Mouse (Mus musculus) cerebellum, adult 9-10 months (tissue): ENCODE results near the gene Rlbp1.

Source experiments
- DNase-seq: peaks from one replicate; pipeline ENCODE4 v3.0.0; 2022

Gene Rlbp1

DNA sequence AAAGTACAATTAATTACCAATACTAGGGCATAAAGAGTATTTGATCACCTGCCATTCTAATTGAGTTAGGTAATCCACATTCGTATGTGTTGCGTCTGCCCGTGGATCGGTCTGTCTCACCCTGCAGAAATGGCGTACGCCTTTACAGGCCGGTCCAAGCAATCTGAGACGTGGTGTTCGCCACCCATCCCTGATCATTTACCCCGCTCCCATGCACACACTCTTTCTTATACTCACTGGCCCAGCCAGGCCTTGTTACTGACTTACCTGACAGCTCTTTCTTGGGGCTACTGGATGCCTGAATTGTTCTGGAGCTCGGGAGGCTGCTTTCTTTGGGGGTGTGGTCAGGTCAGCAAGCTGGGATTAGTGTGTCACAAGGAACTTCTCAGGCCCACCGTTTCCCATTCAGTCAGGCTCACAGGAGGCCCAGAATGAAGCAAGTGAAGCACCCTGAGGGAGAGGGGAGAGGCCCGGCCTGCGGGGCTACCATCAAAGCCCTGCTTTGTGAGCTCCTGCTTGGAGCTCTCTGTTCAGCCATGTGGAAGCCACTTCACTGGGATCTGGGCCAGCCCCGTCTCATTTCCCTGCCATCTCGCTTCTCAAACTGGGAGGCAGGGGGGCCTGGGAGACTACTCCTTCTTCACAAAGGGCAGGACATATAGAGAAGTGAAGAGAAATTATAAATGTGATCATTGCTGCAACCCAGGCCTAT, at the start of gene Rlbp1:
Gene Rlbp1 (minus strand): TSS at position 627 of the 712 bp plus-strand sequence.
- no peak for DNase-seq

GRCm38 (mm10) chr7:79428243-79428642, 41.4 kb upstream of the Rlbp1 start:
- no peak for DNase-seq

DNA sequence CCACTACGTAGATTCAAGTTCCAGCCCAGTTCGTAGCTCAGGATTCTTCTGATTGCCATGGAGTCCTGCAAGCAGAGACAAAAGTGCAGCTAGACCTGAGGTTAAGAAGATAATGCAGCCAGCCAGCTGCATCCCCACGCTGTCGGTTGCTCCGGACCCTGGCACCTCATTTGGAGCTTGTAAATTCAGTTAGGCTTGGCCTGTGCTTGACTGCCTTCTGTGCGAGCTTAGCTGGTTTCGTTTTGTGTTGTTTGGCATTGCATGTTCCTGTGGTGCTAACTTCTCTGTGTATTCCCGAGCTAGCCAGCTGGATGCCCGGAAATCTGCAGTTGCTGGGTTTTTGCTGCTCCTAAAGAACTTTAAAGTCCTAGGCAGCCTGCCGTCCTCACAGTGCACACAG, 39.0 kb upstream of the Rlbp1 start:
- no peak for DNase-seq

DNA sequence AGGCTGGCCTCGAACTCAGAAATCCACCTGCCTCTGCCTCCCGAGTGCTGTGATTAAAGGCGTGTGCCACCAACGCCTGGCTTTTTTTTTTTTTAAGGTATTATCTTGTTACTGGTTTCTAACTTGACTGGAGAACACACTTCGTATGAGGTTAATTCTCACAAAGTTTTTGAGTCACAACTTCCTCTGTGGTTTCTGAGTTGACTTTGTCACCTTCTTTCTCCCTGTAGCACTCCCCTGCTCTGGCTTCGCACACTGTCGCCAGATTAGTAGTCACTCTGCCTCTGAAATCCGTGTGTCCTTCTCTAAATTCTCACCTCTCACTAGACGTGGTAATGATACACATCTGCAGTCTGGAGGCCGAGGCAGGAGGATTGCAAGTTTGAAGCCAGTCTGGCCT, 36.0 kb upstream of the Rlbp1 start:
- DNase-seq = no peak

DNA sequence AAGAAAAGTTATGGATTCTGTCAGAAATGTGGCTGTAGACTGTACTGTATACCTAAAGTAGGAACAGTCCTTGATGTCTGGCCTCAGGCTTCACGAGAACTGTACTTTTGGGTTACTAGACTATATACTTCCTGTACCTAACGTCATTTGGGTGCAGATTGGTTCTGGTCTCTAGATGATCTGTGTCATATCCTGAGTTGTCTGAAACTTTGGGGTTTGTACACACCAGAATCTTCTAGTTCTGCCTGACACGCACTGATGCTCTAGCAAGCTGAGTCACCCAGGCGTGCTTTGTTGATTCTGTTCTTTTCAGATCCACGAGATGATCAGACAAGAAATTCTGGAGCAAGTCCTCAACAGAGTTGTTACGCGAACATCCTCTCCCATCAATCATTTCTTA, 33.1 kb upstream of the Rlbp1 start:
- DNase-seq = no peak

GRCm38 (mm10) chr7:79414449-79415375, 27.9 kb upstream of the Rlbp1 start:
- DNase-seq = no peak

GRCm38 (mm10) chr7:79400296-79400695, 13.4 kb upstream of the Rlbp1 start:
- DNase-seq = no peak

- no peak for DNase-seq
Measured at GRCm38 (mm10) chr7:79398971-79399370, 12.1 kb upstream of the Rlbp1 start.

GRCm38 (mm10) chr7:79398426-79398825, 11.6 kb upstream of the Rlbp1 start:
- DNase-seq = no peak

DNA sequence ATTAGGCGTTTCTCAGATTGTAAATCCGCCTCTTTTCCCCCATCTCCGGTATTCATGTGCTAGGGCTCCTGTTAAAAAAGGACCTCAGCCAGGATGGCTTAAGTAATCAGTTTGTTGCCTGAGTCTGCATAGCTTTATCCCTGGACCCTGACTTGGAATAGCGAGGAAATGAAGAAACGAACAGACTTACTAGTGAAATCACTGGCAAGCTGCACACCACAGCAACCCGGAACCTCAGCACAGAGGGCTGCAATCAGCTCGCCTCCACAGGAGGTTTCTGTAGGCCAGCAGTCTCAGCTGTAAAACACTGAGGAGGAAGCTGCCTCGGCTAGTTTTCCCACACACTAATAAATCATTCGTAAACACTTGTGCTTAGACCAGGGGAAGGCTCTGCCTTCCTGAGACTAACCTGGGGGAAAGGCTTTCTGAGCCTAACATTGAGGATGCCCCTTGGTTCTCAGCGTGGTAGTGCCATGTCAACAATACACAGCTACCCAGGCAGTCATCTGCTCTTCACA, 10.7 kb upstream of the Rlbp1 start:
- DNase-seq = no peak

GRCm38 (mm10) chr7:79395186-79395585, 8.3 kb upstream of the Rlbp1 start:
- DNase-seq = no peak

GRCm38 (mm10) chr7:79394666-79395065, 7.8 kb upstream of the Rlbp1 start:
- no peak for DNase-seq

- no peak for DNase-seq
Measured at GRCm38 (mm10) chr7:79393924-79394323, 7.1 kb upstream of the Rlbp1 start.

GRCm38 (mm10) chr7:79392860-79393513, 6.1 kb upstream of the Rlbp1 start:
- DNase-seq = no peak

DNA sequence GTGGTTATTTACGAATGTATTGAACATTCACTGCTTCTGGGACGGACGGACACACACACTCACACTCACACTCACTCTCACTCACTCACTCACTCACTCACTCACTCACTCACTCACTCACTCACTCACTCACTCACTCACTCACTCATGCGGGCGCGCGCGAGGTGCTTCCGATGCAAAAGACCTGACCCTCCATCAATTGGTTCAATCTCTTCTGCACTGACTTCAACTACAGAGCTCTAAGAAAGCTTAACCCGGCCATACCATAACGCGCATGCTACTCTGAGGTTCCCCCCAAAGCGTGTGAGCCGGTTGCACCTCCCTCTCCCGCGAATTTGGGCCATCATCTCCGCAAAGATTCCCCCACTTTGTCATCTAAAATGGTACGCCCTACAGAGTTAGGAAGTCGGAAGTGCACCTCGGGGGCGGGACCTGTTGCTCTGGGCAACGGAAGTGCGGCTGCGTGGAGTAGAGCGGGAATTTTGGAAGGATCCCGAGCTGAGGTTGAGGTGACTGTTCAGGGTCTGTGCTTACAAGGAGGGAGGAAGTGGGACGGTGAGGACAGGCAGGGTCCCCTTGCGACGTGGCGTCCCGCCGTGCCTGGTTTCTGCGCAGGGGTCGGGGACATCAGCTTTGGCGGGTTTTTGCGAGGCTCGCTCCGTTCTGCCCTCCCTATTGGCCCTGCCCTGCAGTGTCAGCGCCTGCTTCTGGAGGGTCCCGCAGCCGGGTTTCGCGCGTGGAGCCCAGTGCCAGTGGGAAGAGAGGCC, 5.2 kb upstream of the Rlbp1 start, which contains the start of gene Fanci:
Gene Fanci (plus strand): TSS at position 47 of the 767 bp plus-strand sequence.
- peak; percentile 93 for DNase-seq

DNA sequence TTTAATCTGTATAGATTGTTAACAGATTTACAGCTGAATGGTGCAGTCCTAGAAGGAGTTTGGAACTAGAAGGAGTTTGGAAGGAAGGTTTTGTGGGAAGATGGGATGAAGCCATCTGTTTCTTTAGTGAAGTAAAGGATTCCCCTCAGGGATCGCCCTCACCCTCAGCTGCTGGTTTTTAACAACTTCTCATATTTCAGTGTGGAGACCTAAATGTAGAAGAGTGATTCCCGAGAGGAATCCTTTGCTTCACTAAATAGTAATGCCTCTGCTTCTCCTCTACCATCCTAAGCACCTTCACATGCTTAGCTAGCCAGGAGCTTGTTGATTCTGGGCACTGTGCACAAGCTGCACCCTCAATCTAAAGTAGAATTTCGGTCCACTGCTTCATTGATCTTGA, 4.6 kb upstream of the Rlbp1 start:
- DNase-seq = no peak

DNA sequence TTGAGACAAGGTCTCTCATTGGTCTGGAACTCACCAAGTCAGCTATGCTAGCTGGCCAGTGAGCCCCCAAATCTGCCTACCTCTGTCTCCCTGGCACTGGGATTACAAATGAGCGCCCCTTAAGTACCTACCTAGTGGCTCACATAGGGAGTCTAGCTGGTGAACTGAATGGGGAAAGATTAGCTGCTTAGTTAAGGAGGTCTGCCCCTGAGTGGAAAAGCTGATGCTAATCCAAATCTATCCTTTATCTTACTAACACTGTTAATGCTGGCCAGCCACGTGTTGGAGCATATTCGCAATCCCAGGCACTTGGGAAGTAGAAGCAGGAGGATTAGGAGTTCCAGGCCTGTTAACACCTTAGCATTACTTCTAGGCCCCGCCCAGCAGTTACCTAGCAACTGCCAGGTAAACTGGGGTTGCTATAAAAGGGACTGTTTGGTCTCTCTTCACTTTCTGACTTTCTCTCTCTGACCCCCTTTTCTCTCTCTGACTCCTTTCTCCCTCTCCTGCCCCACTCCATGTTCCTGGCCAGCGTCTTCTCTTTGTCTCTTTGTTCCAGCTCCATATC, 3.4 kb upstream of the Rlbp1 start:
- no peak for DNase-seq

DNA sequence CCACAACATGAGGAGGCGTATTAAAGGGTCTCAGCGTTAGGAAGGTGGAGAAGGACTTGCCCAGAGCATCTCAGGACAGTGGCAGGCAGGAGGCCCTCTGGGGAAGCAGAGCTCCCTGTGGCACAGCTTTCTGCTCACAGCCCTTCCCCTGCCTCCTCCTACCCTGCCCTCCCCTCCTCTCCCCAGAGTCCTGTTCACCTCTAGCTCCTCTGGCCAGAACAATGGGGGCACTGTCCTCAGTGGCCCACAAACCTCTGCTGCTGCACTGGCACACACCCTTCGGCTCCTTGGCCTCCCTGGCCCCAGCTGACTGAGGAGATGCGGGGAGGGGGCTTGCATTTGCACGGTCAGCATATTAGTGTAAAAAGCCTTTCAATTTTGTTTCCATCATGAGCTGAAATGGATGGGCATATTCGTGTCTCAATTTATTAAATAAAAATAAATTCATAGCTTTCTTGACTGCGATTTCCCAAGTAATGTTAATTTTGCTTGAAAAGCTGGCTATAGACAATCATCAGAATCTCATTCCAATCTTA, 1.9 kb upstream of the Rlbp1 start:
- no peak for DNase-seq

DNA sequence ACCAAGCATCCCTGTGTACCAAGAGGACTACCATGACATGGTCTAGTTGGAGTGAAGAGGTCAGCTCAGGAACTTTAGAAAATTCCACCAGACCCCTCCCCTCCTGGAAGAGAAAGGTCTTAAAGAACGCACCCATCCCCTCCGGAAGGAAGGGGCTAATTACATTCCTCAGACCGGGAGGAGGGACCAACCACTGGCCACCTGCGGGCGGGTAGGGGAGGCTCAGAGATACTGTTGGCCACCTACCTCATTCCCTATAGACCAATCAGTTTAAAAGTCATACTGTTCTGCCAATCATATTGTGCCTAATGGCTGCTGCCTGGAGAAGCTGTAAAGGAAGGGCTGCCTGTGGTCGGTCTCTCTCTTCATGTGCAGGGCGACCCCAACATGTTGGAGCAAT, 1.1 kb upstream of the Rlbp1 start:
- no peak for DNase-seq

DNA sequence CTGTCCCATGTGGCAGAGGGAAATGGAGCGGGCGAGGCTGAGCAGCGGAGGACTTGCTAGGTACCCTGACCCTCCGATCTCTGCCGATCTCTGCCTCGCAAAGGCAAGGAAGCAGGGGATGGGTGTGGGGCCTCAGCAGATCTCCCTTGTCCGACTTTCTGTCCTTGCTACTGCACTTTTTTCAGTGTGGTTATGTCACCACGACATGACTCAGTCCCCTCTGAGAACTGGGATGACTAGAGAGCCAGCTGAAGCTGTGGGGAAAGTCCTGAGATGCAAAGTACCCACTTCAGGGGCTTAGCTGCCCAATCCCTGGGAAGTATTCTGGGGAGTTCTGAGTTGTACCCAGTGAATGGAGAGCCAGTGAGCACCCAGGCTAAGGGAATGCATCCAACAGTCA, 292 bp upstream of the Rlbp1 start:
- DNase-seq = no peak

DNA sequence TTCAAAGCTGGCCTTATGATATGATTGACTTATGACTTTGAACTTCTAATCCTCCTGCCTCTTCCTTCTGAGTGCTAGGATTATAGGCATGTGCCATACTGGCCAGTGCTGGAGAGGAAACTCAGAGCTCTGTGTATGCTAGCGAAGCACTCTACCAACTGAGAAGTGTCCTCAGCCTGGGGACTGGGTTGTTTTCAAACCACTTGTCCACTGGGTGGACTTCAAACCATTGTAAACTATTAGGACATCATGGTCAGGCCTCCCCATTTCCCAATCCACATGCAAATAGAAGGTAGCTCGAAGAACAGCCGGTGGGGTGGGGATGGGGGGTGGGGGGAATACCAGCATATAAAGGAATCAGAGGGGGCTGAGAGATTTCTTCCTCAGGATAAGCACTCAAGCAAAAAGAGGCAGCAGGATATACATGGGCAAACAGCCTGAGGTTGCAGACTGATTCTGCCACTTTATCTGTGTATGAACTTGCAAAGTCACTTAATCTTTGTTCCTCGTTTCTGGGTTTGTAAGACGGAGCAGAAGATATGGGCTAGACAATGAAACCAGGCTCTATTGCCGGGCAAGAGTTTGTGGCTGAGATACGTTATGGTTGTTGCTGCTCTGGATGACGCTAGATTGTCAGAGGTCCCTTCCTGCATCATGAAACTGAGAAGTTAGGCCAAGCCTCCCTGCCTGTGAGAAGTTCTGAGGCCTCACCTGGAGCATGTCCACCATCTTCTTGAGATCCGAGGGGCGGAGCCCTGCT, 10.2 kb downstream of the Rlbp1 start:
- DNase-seq = no peak
